Mouse (Mus musculus): ENCODE data around the gene Krba1. TPM values are rescaled to one million over a fixed set of nuclear protein-coding genes. Genes with fewer than 3 reads are reported as not detected.

Krba1 gene
- total RNA-seq, 2 experiments from 2014 or later = 19.2 to 37.3 TPM

DNA sequence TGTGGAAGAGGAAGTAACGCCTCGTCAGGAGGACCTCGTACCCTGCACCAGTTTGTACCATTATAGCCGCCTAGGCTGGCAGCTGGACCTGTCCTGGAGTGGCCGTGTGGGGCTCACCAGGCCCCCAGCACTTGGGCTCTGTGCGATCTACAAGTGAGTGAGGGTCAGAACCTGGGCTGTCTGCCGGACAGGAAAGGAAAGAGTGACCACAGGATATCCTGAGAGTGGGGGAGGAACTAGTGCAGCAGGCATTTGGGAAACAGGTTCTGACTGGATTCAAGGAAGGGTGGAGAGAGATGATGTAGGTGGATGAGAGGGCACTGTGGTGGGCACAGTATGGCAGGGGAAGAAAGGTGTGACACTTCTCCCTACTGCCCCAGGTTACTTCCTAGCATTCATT is 53.1 kb downstream of the Krba1 start:
- no peak for DNase-seq

DNA sequence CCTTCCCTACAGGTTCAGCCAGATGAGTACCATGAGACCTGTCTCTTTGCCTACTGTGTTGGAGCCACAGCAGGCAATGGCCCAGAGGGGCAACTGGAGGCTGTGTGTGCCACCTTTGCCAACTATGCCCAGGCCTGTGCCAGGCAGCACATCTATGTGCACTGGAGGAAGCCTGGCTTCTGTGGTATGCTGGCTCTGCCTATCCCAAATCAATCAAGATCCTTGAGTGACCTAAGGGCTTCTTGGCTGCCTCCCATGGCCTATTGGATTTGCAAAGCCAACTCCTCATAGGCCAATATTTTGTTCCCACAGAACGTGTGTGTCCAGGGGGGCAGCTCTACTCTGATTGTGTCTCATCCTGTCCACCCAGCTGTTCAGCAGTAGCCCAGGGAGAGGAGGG is 56.8 kb downstream of the Krba1 start:
- no peak for DNase-seq

DNA sequence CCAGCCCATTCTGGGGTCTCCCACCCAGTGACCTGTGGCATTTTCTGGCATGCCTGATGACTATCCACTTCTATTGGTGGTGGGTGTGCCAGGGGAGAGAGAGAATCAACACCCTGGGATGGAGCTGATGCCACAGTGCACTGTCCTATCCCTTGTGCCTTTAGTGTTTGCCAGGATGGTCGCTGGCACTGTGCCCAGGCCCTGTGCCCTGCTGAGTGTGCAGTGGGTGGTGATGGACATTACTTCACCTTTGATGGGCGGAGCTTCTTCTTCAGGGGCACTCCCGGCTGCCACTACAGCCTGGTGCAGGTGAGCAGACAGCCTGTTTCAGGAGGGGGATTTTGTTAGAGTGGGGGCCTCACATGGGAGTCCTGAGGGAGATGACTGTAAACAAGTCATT is 57.4 kb downstream of the Krba1 start:
- DNase-seq = peak in 1 of 2 experiments; percentile 38

DNA sequence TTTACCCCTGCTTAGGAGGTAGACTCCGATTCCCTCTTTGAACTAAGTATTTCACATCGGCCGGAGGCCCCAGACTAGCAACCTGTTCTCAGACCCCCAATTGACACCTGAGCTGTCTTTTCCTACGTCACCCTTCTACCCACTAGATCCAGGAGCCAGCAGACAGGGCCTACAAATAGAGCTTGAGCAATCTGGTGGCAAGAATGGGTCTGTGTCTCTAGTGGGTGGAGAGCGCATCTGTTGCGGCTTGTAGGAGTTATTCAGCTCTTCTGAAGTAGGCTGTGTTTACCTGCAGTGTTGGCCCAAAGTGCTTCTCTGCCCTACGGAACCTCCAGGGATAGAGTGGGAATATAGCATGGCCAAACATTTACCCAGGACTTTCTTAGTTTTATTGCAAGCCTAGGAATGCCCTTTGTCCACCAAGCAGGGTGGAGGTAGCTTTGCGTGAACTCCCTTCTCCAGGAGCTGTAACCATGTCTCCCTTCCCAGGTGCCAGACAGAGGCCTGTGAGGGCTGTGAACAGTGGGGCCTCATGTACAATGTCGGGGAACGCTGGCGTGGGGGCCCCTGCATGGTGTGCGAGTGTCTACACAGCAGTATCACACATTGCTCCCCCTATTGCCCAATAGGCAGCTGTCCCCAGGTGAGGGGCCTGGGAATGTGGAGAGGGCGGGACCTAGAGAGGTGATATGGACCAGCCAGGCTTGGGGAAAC is 69.7 kb downstream of the Krba1 start:
- DNase-seq = no peak

DNA sequence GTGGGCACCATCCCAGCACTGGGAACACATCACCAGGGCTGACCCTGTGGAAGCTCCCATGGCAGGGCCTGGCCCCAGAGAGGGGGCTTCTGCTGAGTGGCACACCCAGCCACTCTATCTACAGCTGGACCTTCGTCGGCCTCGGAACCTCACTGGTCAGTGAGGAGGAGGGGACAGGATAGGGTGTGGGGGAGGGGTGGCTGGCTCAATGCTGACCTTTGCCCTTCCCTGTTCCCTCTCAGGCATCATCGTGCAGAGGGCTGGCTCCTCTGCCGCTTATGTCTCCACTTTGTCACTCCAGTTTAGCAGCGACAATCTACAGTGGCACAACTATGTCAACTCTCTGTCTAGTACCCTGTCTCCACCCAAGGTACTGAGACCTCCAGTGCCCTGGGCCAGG is 71.3 kb downstream of the Krba1 start:
- DNase-seq = no peak

DNA sequence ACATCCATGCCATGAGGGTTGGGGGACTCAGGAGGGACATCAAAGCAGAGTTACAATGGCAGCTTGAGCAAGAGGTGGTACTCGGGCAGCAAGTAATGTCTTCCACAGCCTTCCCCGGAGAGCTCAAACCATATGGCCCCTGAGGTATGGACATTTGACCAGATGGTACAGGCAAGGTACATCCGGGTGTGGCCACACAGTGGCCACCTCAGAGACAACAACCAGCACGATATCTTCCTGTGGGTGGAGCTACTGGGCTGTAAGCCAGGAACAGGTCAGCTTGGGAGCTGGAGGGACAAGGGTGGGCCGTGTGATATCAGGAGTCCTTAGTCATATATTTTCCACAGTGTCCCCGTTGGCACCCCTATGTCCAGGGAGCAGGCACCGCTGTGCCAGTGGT is 72.1 kb downstream of the Krba1 start:
- no peak for DNase-seq

Small RNAs within 50 kb of the gene (microRNA-seq; reads per million reads assigned to microRNA genes)
- gene Gm24325 = not detected

Other genes with a start within 250 kb of the Krba1 start
- gene Zfp467, start 50.2 kb downstream of the Krba1 start, total RNA-seq (2021) = 10 to 100 TPM; 31.2 to 62.6 TPM
- 1 to 10 TPM; 1.9 to 2.4 TPM for gene Sspo, start 52.6 kb downstream of the Krba1 start, total RNA-seq (2021)
- gene Atp6v0e2, start 142.0 kb downstream of the Krba1 start, total RNA-seq (2021) = 10 to 100 TPM; 61.8 to 63.3 TPM
- 10 to 100 TPM; 26.0 to 49.9 TPM for gene Lrrc61, start 159.2 kb downstream of the Krba1 start, total RNA-seq (2021)
- gene Rarres2, start 177.2 kb downstream of the Krba1 start, total RNA-seq (2021) = 10 to 100 TPM; 52.7 to 77.5 TPM
- gene Gm45021, start 194.0 kb downstream of the Krba1 start, total RNA-seq (2021) = not detected
- gene Repin1, start 198.3 kb downstream of the Krba1 start, total RNA-seq (2021) = 10 to 100 TPM; 48.5 to 50.5 TPM
- not detected for gene Gm44965, start 198.4 kb downstream of the Krba1 start, total RNA-seq (2021)
- gene Zfp775, start 206.5 kb downstream of the Krba1 start, total RNA-seq (2021) = 1 to 10 TPM; 6.8 to 9.5 TPM
- 1 to 10 TPM; 1.5 to 1.6 TPM for gene AI854703, start 231.2 kb downstream of the Krba1 start, total RNA-seq (2021)

Data from adrenal gland, postnatal 36 days (tissue).